Mouse (Mus musculus) fibroblast of lung, adult 2 months (primary cell): Measurements from ENCODE around the gene Arpc3.
"Not testable (repeated sequence)": the region's sequence is repeated elsewhere in the genome, so short reads cannot be mapped to it uniquely, and the experiment has no call there.

Experiments used
- DNase-seq: peaks from one replicate; pipeline ENCODE4 v3.0.0-alpha.2; 2011; ENCODE audit warnings: low read depth

Arpc3 gene

DNA sequence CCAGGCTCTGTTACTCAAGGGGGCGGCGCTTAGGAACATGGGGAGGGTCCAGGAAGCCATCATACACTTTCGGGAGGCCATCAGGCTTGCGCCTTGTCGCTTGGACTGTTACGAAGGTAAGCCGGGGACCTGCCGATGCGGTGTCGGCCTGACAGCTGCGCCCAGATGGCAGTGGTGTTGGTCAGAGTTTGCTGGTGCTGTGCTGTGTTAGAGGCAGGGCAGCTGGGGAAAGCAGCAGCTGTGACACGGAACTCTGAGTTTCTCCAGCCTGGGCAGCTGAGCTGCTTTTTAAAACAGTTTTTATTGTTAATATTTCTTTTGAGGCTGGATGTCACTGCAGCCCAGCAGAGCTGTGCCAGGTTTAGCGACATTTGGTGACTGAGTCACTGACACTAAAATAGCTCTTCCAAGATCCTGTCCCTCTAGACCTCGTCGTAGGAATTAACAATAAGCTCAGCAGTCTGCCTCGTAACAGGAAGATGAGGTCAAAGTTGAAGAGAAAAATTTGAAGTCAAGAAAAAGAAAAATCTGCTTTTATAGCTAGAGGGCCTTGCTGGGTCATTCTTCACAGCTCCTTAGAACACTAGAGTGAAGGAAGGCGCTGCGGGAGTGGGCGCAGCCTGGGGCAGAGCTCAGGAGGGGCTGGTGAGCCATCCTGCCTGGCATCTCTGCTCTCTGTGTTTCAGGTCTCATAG is 47.9 kb downstream of the Arpc3 start:
- no peak for DNase-seq

DNA sequence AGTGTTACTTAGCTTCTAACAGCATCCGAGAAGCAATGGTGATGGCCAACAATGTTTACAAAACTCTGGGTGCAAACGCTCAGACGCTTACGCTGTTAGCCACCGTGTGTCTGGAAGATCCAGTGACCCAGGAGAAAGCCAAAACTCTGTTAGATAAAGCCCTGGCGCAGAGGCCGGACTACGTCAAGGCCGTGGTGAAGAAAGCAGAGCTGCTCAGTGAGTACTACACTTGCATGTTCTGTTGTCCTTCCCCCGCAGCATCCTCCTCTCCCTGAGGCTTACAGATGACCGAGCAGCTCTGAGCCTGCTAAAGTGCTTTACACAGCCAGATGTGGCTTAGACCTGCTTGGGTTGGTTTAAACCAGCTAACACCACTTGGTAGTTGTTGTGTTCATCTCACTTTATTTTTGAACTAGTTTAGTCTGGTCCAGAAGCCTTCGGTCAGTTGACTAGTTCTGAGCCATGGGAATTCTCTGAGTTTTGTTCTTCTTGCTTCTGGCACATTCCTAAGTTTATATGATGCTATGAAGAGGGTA is 48.5 kb downstream of the Arpc3 start:
- no peak for DNase-seq

DNA sequence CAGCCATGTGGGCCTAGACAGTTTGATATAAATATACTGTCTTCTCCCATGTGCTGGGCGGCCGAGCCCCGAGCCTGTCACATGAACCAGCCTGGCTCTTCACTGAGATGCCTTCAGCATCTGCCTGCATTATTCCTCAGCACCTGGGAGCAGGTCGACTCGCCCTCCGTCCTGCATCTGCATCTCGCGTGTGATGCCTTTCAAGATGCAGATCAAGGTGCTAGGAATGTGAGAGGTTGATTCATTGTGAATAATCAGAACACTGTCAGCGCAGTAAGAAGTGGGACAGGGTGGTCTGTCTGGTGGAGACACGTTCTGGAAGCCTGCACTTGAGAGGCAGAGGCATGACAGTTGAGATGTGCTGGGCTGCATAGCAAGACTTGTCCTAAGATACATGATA is 52.8 kb downstream of the Arpc3 start:
- DNase-seq: no peak

DNA sequence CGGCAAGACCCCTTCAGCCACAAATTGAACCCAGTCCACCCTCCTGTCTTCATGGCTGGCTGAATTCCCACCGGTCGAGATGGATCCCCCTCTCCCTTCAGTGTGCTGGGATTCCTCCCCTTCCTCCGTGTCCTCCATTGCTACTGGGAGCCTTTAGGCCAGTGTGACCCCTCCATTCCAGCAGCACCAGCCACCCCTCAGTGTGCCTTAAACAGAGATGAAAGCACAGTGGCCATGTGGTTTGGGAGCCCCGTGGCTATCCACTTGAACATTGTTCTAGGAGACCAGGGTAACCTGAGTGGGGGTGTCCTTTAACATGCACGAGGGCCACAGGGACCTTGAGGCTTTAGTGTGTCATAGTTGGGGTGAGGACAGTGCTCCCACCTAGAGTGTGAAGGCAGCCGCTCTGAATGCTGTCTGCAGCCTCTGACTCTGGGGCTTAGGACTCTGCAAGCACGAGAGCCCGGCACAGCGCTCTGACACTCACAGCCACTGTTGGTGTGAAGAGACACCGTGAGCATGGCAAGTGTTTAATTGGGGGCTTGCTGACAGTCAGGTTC is 53.5 kb downstream of the Arpc3 start:
- DNase-seq: no peak

DNA sequence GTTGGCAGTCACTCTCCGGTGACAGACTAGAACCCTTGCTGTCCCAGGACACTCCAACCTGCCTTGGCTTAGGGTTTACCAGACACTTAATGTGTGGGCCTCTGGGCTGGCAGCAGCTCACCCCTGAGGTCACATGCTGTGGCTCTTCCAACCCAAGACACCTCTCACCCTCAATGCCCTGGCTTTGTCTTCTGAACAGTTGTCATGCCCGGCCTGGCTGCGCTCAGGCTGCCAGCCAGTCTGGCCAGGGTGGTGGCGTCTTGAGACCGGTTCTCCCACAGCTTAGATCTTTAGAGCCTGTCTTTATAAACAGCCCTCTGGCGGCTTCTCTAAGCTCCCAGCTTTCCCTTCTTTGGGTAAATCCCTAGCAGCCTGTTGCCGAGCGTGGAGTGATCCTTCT is 56.2 kb downstream of the Arpc3 start:
- DNase-seq: peak; percentile 43

DNA sequence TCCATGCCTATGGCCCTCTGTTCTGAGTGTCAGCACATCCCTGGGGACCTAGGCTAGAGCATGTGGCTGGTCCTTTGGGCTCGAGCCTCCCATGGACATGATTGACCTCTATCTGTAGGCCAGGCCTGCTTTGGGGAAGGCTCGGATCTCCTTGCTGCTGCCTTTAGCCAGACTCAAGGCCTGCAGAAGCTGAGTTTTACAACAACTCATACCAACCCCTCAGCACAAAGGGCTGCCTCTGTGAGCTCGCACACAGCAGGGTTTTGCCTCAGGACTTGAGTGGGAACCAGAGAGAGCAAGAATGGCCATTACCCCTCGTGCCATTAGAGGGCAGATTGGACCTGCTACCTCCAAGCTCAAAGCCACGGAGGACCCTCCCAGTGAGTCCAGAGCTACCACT is 57.2 kb downstream of the Arpc3 start:
- no peak for DNase-seq

DNA sequence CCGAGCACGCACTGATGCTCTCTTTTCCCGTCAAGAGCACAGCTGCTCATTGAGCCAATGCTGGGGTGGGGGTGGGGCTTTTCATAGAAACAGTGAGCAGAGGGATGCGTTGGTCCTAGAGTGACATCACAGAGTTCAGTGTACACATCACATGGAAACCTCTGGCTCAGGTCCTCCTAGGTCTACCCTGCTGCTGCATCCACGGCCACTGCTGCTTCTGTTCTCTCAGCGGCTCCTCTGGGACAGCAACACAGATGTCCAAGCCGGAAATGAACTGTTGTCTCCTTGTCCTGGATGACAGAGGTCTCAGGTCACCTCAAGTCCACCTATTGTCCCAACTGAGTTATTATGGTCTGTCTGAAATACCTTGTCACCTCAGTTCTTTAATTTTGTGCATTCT is 58.3 kb downstream of the Arpc3 start:
- no peak for DNase-seq

DNA sequence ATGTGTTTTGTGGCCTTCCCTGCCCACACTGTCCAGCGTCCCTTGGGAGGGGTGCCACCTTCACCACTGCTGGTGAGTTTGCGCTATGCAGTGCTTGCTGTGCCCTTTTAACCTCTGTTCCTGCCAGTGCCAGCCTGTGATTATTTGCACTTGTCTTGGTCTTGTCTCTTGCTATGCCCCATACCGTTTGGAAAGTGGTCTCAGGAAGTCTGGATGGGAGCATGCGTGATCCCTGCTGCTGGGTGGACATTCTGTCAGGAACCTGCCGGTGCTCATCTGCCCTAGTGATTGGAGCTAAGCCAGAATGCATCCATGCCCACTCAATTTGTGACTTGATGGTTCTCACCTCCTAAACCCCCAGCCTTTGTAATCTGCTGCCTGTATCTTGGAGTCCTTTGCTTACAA is 59.2 kb downstream of the Arpc3 start:
- DNase-seq: no peak

DNA sequence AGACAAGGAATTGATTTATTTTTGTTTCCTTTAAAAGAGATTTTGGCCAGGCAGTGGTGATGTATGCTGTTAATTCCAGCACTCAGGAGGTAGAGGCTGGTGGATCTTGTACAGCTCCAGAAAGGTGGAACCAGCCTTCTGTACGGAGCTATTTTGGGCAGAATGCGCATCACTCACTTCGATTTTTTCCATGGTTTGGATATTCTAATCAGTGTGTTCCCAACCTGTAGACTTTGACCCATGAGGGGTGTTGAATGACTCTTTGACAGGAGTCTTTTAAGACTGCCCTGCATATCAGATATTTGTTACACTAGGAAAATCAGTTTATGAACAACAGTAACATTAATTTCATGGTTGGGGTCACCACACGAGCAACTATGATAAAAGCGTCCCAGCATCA is 59.6 kb downstream of the Arpc3 start:
- no peak for DNase-seq

DNA sequence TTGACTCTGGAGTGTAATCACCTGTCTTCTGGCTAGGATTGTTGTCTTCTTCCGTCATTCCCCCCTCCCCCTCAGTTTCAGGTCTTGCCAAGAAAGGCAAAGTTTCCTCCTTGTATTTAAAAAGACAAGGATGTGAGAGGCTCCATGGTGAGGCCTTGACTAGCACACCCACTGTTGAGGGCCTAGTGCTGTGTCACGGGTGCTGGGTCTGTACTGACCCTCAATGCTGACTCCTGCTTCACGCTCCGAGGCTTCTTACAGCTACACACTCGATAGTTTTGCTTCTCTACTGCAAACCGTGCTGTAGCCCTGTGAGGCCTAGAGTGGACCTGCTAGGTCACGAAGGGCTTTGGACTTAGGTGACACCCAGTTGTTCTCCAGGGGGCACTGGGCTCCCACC is 60.5 kb downstream of the Arpc3 start:
- no peak for DNase-seq

DNA sequence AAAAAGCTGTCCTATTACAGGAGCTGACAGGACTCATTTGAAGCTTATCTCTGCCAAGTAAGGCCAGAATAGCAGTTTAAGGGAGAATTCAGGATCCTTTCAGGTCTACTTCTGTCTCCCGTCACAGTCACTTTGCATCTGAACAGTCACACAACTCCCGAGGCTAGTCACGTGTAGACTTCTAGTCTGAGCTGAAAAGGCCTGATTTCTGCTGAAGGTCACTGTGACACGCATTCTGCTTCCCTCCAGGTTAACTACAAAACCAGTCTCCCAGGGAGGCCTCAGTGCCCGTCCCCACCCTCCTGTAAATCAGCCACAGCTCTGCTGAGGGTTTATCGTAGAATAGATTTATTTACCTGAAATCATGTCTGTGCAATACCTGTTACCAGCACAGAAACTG is 61.5 kb downstream of the Arpc3 start:
- no peak for DNase-seq

DNA sequence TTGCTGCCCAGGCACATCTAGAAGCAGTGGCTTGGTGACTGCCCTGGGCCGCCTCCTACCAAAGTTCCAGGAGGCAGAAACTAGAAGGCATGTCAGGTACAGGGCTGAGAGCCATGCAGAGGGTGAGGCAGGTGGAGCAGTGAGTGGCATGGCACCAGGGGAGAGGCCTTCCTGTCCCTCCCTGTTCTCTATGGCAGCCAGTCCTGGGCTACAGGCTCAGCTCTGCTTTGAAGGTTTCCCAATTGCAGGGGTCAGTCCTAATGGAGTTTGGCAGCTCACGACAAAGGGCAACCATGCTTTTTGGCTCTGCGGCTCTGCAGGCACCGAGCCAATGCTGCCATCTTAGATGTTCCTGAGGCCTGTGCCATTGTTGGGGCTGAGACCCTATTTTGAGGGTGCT is 62.8 kb downstream of the Arpc3 start:
- no peak for DNase-seq

DNA sequence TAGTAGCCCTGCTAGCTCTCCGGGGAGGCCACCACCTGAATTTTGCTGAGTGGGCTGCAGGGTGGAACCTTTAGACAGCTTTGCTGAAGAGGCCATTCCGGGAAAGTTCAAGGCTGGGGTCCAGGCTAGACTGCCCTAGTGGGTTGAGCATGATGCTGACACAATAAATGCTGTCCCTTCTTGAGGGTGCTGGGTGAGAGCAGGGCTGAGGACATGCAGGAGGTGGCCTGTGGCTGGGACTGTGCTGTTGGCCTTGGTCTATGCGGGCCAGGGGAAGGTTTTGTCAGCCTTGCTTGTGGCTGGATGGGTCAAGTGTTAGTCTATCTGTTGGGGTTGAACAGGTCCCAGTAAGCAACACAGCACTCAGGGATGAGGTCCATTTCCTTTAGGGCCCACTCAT is 63.2 kb downstream of the Arpc3 start:
- no peak for DNase-seq

DNA sequence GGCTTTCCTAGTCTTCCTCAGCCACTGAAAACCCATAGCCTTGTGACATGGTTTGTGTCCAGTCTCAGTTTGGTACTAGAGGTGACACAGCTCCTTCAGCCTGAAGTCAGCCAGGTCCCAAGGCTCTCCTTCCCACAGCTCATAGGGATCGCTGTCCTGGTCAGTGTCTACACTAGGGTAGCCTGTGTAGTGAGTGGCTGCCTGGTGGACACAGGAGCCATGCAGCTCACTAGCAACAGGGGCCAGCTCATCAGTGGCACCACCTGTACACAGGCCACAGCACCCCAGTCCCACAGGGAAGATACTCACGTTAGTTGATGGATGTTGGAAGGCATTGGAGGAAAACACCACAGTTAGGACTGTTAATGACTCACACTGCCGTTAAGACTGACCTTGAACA is 63.9 kb downstream of the Arpc3 start:
- no peak for DNase-seq

DNA sequence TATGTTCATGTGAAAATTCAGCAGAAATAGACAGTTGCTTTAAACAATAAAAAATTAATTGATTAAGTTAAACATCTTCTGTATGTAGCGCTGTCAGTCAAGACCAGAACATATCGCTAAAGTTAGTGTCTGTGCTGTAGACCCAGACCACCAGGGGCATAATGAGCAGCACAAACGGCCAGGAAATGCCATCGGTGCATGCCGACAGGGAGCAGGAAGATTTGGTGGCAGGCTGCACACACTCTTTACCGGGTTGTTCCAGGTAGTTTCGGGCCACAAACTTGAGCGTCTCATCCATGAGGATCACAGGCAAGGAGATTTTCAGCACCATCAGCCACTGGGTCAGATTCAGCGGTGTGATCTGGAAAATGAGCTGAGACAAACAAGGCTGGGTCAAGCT is 65.4 kb downstream of the Arpc3 start:
- not testable (repeated sequence) for DNase-seq

DNA sequence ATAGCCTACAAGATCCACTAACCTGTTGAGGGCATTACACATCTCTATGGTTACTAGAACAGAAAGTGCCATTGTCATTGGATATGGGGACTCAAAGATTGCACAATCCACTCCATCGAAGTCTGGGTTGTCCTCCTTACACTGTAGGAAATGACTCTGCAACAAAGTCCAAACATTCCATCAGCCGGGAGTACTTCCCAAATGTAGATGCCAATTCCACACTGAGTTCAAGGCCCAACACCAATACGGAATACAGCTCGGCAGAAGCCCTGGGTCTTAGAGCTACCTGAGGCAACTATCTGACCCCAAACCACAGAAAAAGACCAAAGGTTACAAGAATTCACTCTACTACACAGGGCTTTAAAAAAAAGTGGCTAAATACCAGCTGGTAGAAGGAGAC is 66.4 kb downstream of the Arpc3 start:
- DNase-seq: no peak

DNA sequence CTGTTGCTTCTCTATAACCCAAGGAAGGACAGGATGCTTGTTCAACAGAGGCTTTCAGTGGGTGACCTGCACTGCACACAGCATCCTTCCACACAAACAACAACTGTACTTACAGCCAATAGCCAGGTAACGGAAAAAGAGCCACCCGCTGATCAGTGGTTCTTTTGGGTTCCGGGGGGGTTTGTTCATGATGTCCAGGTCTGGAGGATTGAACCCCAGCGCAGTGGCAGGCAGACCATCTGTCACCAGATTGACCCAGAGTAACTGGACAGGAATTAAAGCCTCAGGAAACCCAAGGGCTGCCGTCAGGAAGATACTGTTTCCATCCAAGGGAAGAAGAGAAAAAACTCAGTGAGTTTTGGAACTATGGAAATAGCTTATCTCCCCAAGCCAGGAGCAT is 67.7 kb downstream of the Arpc3 start:
- DNase-seq: no peak

DNA sequence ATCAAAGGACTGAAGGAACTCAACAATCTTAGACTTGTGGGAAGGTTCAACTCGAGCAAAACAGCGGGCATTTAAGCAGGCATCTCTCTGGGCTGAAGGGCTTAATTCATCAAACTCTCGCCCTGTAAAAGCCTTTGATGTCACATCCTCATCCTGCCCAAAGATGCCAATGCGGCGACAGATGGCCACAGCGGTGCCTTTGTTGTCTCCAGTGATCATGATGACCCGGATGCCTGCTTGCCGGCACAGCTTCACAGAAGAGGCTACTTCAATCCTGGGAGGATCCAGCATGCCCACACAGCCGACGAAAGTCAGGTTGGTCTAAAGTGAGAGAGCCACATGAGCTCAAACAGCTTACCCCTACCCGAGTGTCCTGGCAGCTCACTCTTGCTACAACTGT is 69.0 kb downstream of the Arpc3 start:
- no peak for DNase-seq

DNA sequence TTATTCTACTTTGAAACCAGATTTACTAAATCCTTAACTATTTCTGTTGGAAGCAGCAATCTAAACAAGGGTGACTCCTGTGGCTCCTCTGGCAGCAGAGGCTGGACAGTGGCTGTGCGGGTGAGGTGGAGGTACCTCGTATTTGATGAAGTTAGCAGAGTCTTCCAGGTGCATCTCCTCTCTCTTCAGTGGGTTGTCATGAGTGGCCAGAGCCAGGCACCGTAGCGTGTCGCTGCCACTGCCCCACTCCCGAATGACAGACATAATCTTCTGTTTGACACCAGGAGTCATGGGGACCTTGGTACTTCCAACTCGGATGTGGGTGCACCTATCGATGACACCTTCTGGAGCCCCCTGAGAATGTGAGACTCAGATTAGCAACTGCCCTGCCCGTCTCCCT is 69.8 kb downstream of the Arpc3 start:
- no peak for DNase-seq
